Mouse (Mus musculus) MEL (cell line): ENCODE measurements at regions not wholly inside any gene's neighbourhood (a gene's known extent, or its start where the extent isn't known, plus 50 kb on each side); places are given as distances from the start of the nearest gene placed in this dataset.

Experiments
- CHD1 ChIP-seq: IDR thresholded peaks from 2 replicates; pipeline ENCODE4 v1.6.1; 2012; ENCODE audit warnings: low read depth, mild to moderate bottlenecking, inconsistent platforms, low read length, improper control_type of control experiment
- CTCF ChIP-seq, 3 experiments: IDR thresholded peaks in 2 of 3; conservative IDR thresholded peaks in 1 of 3; 2 replicates each; pipeline ENCODE4 v1.5.1; 2011 to 2012; ENCODE audit warnings: low read length in 3 of 3, low read depth in 2 of 3, mild to moderate bottlenecking in 2 of 3, improper control_type of control experiment in 1 of 3, inconsistent platforms in 1 of 3, mixed read lengths in 1 of 3, moderate library complexity in 1 of 3; ENCODE audit not compliant: control insufficient read depth in 1 of 3, insufficient read depth in 1 of 3, poor library complexity in 1 of 3, severe bottlenecking in 1 of 3
- E2F4 ChIP-seq: IDR thresholded peaks from 2 replicates; pipeline ENCODE4 v1.6.1; 2011; ENCODE audit warnings: low read depth, low read length, improper control_type of control experiment, borderline replicate concordance
- ETS1 ChIP-seq: IDR thresholded peaks from 2 replicates; pipeline ENCODE4 v1.6.1; 2012; ENCODE audit warnings: low read depth, mild to moderate bottlenecking, inconsistent platforms, low read length, improper control_type of control experiment, moderate library complexity
- GATA1 ChIP-seq: IDR thresholded peaks from 2 replicates; pipeline ENCODE4 v1.6.1; 2011; ENCODE audit warnings: low read depth, low read length, improper control_type of control experiment
- KAT2A ChIP-seq: conservative IDR thresholded peaks from 2 replicates; pipeline ENCODE4 v1.6.1; 2012; ENCODE audit warnings: low read depth, low read length, improper control_type of control experiment, inconsistent platforms
- MAZ ChIP-seq: IDR thresholded peaks from 2 replicates; pipeline ENCODE4 v1.6.1; 2012; ENCODE audit warnings: low read depth, mild to moderate bottlenecking, inconsistent platforms, low read length, improper control_type of control experiment
- NELFE ChIP-seq: IDR thresholded peaks from 2 replicates; pipeline ENCODE4 v1.6.1; 2011; ENCODE audit warnings: low read depth, low read length, improper control_type of control experiment
- NRF1 ChIP-seq: IDR thresholded peaks from 2 replicates; pipeline ENCODE4 v1.6.1; 2014; ENCODE audit warnings: low read depth, mild to moderate bottlenecking, inconsistent platforms, low read length, improper control_type of control experiment, moderate library complexity; ENCODE audit not compliant: poor library complexity, insufficient read depth, severe bottlenecking
- USF1 ChIP-seq: IDR thresholded peaks from 2 replicates; pipeline ENCODE4 v1.6.1; 2014; ENCODE audit warnings: low read depth, mild to moderate bottlenecking, inconsistent platforms, low read length, improper control_type of control experiment, moderate library complexity
- ZMIZ1 ChIP-seq: IDR thresholded peaks from 2 replicates; pipeline ENCODE4 v1.6.1; 2012; ENCODE audit warnings: low read depth, mild to moderate bottlenecking, inconsistent platforms, low read length, improper control_type of control experiment, moderate library complexity
- ZNF384 ChIP-seq: IDR thresholded peaks from 2 replicates; pipeline ENCODE4 v1.6.1; 2012; ENCODE audit warnings: low read depth, mild to moderate bottlenecking, inconsistent platforms, low read length, improper control_type of control experiment

GRCm38 (mm10) chr4:131254691-131255090 lies 310.5 kb downstream of the Matn1 start:
- TF ChIP-seq CHD1 (no peak), NELFE (no peak), GATA1 (no peak), NRF1 (no peak), CTCF (IDR thresholded peaks at IDR 0.05 in 2 of 3, conservative IDR thresholded peaks at IDR 0.05 in 1 of 3; ENCODE audit: control insufficient read depth in 1 of 3, insufficient read depth in 1 of 3, low read depth in 2 of 3, low read length in 3 of 3, poor library complexity in 1 of 3, severe bottlenecking in 1 of 3) (no peak), E2F4 (no peak), USF1 (no peak), KAT2A (no peak), ETS1 (no peak), ZNF384 (no peak), MAZ (no peak), ZMIZ1 (no peak)
